Mouse (Mus musculus) heart, postnatal 0 days (tissue): Measurements from ENCODE around the gene Tchh. TPM values are rescaled to one million over a fixed set of nuclear protein-coding genes. Genes with fewer than 3 reads are reported as not detected.
A peak's percentile ranks its signal among the peaks of the same experiment; 100 is the strongest.
"Not testable (repeated sequence)": the region's sequence is repeated elsewhere in the genome, so short reads cannot be mapped to it uniquely, and the experiment has no call there.

ENCODE experiments used
- ATAC-seq: fragments of 200-750 bp; cut with Nextera tagmentation; 2 replicates; pipeline ENCODE4 v1.8.0; 2017; ENCODE audit warnings: low read depth, moderate number of reproducible peaks, moderate library complexity; ENCODE audit not compliant: insufficient read depth
- DNase-seq: peaks from one replicate; pipeline ENCODE4 v3.0.0-alpha.2; 2016; ENCODE audit warnings: low spot score
- H3K27ac ChIP-seq: fragments of 300-500 bp; sonication (generic); 2 replicates; pipeline ENCODE4 v1.5.1; 2014; ENCODE audit warnings: low read depth, mild to moderate bottlenecking
- H3K27me3 ChIP-seq: fragments of 300-500 bp; sonication (generic); 2 replicates; pipeline ENCODE4 v1.6.1; 2014; ENCODE audit warnings: low read length, mixed read lengths; ENCODE audit not compliant: control insufficient read depth, insufficient read depth
- H3K36me3 ChIP-seq: fragments of 300-500 bp; sonication (generic); replicated peaks from 2 replicates; pipeline ENCODE4 v1.6.1; 2014; ENCODE audit warnings: low read length, mixed read lengths; ENCODE audit not compliant: control insufficient read depth, insufficient read depth
- H3K4me1 ChIP-seq: fragments of 300-500 bp; sonication (generic); 2 replicates; pipeline ENCODE4 v1.6.1; 2014; ENCODE audit warnings: antibody characterized with exemption; ENCODE audit not compliant: control insufficient read depth, insufficient read depth
- H3K4me2 ChIP-seq: fragments of 300-500 bp; sonication (generic); 2 replicates; pipeline ENCODE4 v1.6.1; 2014; ENCODE audit warnings: low read depth, mild to moderate bottlenecking, low read length, moderate library complexity
- H3K4me3 ChIP-seq: fragments of 300-500 bp; sonication (generic); 2 replicates; pipeline ENCODE4 v1.5.1; 2014; ENCODE audit warnings: low read depth, low read length
- H3K9ac ChIP-seq: fragments of 300-500 bp; sonication (generic); replicated peaks from 2 replicates; pipeline ENCODE4 v1.6.1; 2014; ENCODE audit warnings: low read depth, low read length, mixed read lengths
- H3K9me3 ChIP-seq: fragments of 300-500 bp; sonication (generic); replicated peaks from 2 replicates; pipeline ENCODE4 v1.6.1; 2016; ENCODE audit warnings: low read length; ENCODE audit not compliant: control insufficient read depth
- CTCF ChIP-seq: IDR thresholded peaks from 2 replicates; pipeline ENCODE4 v1.5.1; 2016; ENCODE audit warnings: antibody characterized with exemption, control low read depth, low read depth
- EP300 ChIP-seq: IDR thresholded peaks from 2 replicates; pipeline ENCODE4 v1.6.1; 2016; ENCODE audit warnings: antibody characterized with exemption, low read depth
- WGBS: fragments of 180-500 bp; shearing (Covaris S2); extraction: QIAGEN DNeasy Blood & Tissue Kit; methylation state at CpG from one replicate; pipeline ENCODE4 v1.1.7; 2014; 5-methylcytosine and 5-hydroxymethylcytosine counted together
- microRNA-seq: library from miRNA; unstranded; fragments of <30 nt; microRNA quantifications from one replicate; pipeline ENCODE4, GENCODE M21; 2016
- polyA plus RNA-seq: library from polyadenylated mRNA; unstranded; fragments of >200 nt; fragmentation: Nextera tagmentation; extraction: Ambion mirVana; gene quantifications from 2 replicates; pipeline ENCODE4 v1.2.1, GENCODE M21; 2015
- total RNA-seq: library from RNA; depleted of rRNA; stranded (reverse); fragments of >200 nt; gene quantifications from 2 replicates; pipeline ENCODE4 v1.2.3, GENCODE M21; 2014; ENCODE audit warnings: low replicate concordance; rRNA removed

Tchh gene
- total and polyA plus RNA-seq, 2 experiments from 2014 or later, result 0.25 to 0.31 TPM

GRCm38 (mm10) chr3:93494774-93495173, 52.6 kb downstream of the Tchh start:
- not testable (repeated sequence) for H3K4me2 ChIP-seq, H3K9me3 ChIP-seq, H3K9ac ChIP-seq, H3K4me1 ChIP-seq, H3K4me3 ChIP-seq, H3K36me3 ChIP-seq, DNase-seq, ATAC-seq, H3K27ac ChIP-seq, H3K27me3 ChIP-seq
- 0 out of 2 replicates have a peak, but pooled peaks have one; percentile 23 for TF ChIP-seq CTCF
- WGBS, result 29% methylated on average over 5 of the region's 5 CpGs

GRCm38 (mm10) chr3:93497131-93497530, 55.0 kb downstream of the Tchh start:
- TF ChIP-seq CTCF, result no peak
- no peak for TF ChIP-seq EP300

More at GRCm38 (mm10) chr3:93497131-93497530, 55.0 kb downstream of the Tchh start:
- Histone ChIP-seq H3K36me3 (no peaks in the 10 kb centered on the region), H3K4me3 (no peak overlapping the region), H3K4me1 (no peaks in the 10 kb centered on the region), H3K27me3 (no peaks in the 10 kb centered on the region; the same call in 1 of the 2 replicates), H3K9me3 (no peaks in the 10 kb centered on the region), H3K27ac (no peak overlapping the region), H3K9ac (no peak overlapping the region), H3K4me2 (no peak overlapping the region)
- WGBS, result 74% methylated on average over 3 of the region's 3 CpGs
- no peak for ATAC-seq
- DNase-seq, result no peak

Small RNA genes within 50 kb of the gene (microRNA-seq; reads per million reads assigned to microRNA genes)
- gene Gm22752, result not detected

Other genes with a start within 250 kb of the Tchh start
- gene Flg2, start 245.1 kb upstream of the Tchh start, total RNA-seq, result not detected in 2 replicates
- not detected in 2 replicates for gene Flg2, start 245.1 kb upstream of the Tchh start, polyA plus RNA-seq
- gene Flg, start 168.8 kb upstream of the Tchh start, total RNA-seq, result 0.15 TPM in 1 of 2 replicates, not detected in the other
- gene Flg, start 168.8 kb upstream of the Tchh start, polyA plus RNA-seq, result not detected in 2 replicates
- gene Hrnr, start 122.6 kb upstream of the Tchh start, total RNA-seq, result not detected in 2 replicates
- not detected in 2 replicates for gene Hrnr, start 122.6 kb upstream of the Tchh start, polyA plus RNA-seq
- not detected in 2 replicates for gene Rptn, start 48.6 kb upstream of the Tchh start, total RNA-seq
- gene Rptn, start 48.6 kb upstream of the Tchh start, polyA plus RNA-seq, result not detected in 2 replicates
- not detected in 2 replicates for gene Tchhl1, start 26.4 kb downstream of the Tchh start, total RNA-seq
- not detected in 2 replicates for gene Tchhl1, start 26.4 kb downstream of the Tchh start, polyA plus RNA-seq
- 47.5 and 77.1 TPM in 2 replicates for gene S100a11, start 78.2 kb downstream of the Tchh start, total RNA-seq
- 686 TPM in 2 replicates for gene S100a11, start 78.2 kb downstream of the Tchh start, polyA plus RNA-seq
- gene S100a10, start 112.8 kb downstream of the Tchh start, total RNA-seq, result 199 and 247 TPM in 2 replicates
- gene S100a10, start 112.8 kb downstream of the Tchh start, polyA plus RNA-seq, result 174 and 192 TPM in 2 replicates
- not detected in 2 replicates for gene Tdpoz2, start 210.4 kb downstream of the Tchh start, total RNA-seq
- not detected in 2 replicates for gene Tdpoz2, start 210.4 kb downstream of the Tchh start, polyA plus RNA-seq
- gene Tdpoz1, start 234.0 kb downstream of the Tchh start, total RNA-seq, result not detected in 2 replicates
- gene Tdpoz1, start 234.0 kb downstream of the Tchh start, polyA plus RNA-seq, result not detected in 2 replicates